Mouse (Mus musculus): ENCODE measurements around the gene Snx8. TPM values are rescaled to one million over a fixed set of nuclear protein-coding genes. Genes with fewer than 3 reads are reported as not detected.

Gene Snx8
- total and polyA plus RNA-seq, 3 experiments, result 10.5 to 15.8 (median 12.0) TPM

- Histone ChIP-seq H3K27ac (peak within 1 kb of the TSS; percentile 99), H3K4me3 (peak within 1 kb of the TSS; percentile 93), H3K9ac (ENCODE audit: low read depth, low read length) (peak within 1 kb of the TSS; percentile 96), H3K36me3 (ENCODE audit: control insufficient read depth, insufficient read depth, low read length) (no peaks in the 10 kb centered on the region), H3K4me1 (ENCODE audit: control insufficient read depth, insufficient read depth, low read length) (peaks cover 6% of the 10 kb centered on the region), H3K79me2 (replicated peaks; ENCODE audit: control insufficient read depth, insufficient read depth, low read length) (peaks cover 10% of the 10 kb centered on the region), H3K27me3 (ENCODE audit: control insufficient read depth, insufficient read depth, low read length) (no peaks in the 10 kb centered on the region)
- DNase-seq, result peak; percentile 92 to 93
- TF ChIP-seq POLR2A (IDR thresholded peaks at IDR 0.05; ENCODE audit: insufficient read depth, low read depth, low read length) (peak; percentile 92), CTCF (IDR thresholded peaks at IDR 0.05) (peak; percentile 29; the same call in 1 of the 2 replicates), EP300 (IDR thresholded peaks at IDR 0.05; ENCODE audit: insufficient read depth, low read depth, low read length) (no peak)
- intact Hi-C loops (cut with DNase I), result loop anchor here (2.0 kb wide), 1 partner anchor 30 kb away; the partner anchor contains the start of gene Snx8
- under 1% methylated on average over 65 of the region's 65 CpGs for WGBS
These were observed 29.7 kb upstream of the Snx8 start, which contains the start of gene Eif3b for GRCm38 (mm10) chr5:140418489-140419441. Eif3b (plus strand) TSS chr5:140419328.

DNA sequence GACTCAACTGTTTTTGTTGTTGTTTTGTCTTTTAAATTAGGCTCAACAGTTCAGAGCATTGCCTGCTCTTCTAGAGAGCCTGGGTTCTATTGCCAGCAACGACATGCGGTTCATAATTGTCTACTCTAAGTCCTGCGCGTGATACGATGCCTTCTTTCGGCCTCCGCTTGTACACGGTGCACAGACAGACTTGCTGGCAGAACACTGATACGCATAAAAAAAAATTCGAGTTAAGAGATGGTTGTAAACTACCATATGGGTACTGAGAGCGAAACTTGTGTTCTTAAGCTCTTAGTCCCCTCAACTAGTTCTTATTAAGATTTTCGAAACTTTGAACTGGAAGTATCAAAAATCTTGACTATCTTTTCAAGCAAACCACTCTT, 29.0 kb upstream of the Snx8 start:
- DNase-seq, result peak in 1 of 2 experiments; percentile 25
- under 1% methylated on average over 12 of the region's 12 CpGs for WGBS
- intact Hi-C loops (cut with DNase I), result loop anchor here (2.0 kb wide), 1 partner anchor 29 kb away; the partner anchor contains the start of gene Snx8

GRCm38 (mm10) chr5:140414647-140415046, 25.6 kb upstream of the Snx8 start:
- H3K27ac ChIP-seq, result no peak overlapping the region
- H3K27me3 ChIP-seq (ENCODE audit: control insufficient read depth, insufficient read depth, low read length), result no peaks in the 10 kb centered on the region
- peaks cover 2% of the 10 kb centered on the region; the same call in 1 of the 2 replicates for H3K4me1 ChIP-seq (ENCODE audit: control insufficient read depth, insufficient read depth, low read length)
- no peak overlapping the region for H3K4me3 ChIP-seq
- WGBS, result 42% methylated on average over 4 of the region's 4 CpGs
- H3K36me3 ChIP-seq (ENCODE audit: control insufficient read depth, insufficient read depth, low read length), result no peaks in the 10 kb centered on the region
- H3K9ac ChIP-seq (ENCODE audit: low read depth, low read length), result no peak overlapping the region
- intact Hi-C loops (cut with DNase I), result loop anchor here (5.0 kb wide), 2 partner anchors 77 to 577 kb away; no protein-coding TSS in a partner anchor
- H3K79me2 ChIP-seq (replicated peaks; ENCODE audit: control insufficient read depth, insufficient read depth, low read length), result peaks cover 2% of the 10 kb centered on the region
- DNase-seq, result no peak
- no peak for TF ChIP-seq POLR2A (IDR thresholded peaks at IDR 0.05; ENCODE audit: insufficient read depth, low read depth, low read length)
- TF ChIP-seq CTCF (IDR thresholded peaks at IDR 0.05), result no peak
- no peak for TF ChIP-seq EP300 (IDR thresholded peaks at IDR 0.05; ENCODE audit: insufficient read depth, low read depth, low read length)

More for the DNA sequence above, 29.0 kb upstream of the Snx8 start:
- H3K27me3 ChIP-seq (ENCODE audit: control insufficient read depth, insufficient read depth, low read length), result no peaks in the 10 kb centered on the region
- H3K27ac ChIP-seq, result peak overlapping the region; percentile 99
- peaks cover 8% of the 10 kb centered on the region for H3K79me2 ChIP-seq (replicated peaks; ENCODE audit: control insufficient read depth, insufficient read depth, low read length)
- H3K4me1 ChIP-seq (ENCODE audit: control insufficient read depth, insufficient read depth, low read length), result peaks cover 6% of the 10 kb centered on the region
- H3K36me3 ChIP-seq (ENCODE audit: control insufficient read depth, insufficient read depth, low read length), result no peaks in the 10 kb centered on the region
- H3K4me3 ChIP-seq, result peak overlapping the region; percentile 93
- TF ChIP-seq CTCF (IDR thresholded peaks at IDR 0.05), result no peak
- H3K9ac ChIP-seq (ENCODE audit: low read depth, low read length), result peak overlapping the region; percentile 91

DNA sequence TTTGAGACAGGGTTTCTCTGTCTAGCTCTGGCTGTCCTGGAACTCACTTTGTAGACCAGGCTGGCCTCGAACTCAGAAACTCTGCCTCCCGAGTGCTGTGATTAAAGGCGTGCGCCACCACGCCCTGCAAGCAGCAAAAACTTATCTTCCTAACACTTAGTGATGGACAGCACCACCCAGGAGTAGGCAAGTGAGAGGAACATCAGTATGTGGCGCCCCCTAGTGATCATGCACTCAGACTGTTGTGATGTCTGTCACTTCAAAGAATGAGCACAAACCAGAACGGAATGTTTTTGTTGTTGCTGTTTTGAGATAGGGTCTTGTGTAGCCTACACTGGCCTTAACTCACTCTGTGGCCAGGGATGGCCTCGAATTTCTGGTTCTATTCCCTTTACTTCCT, 22.3 kb upstream of the Snx8 start:
- Histone ChIP-seq H3K9ac (ENCODE audit: low read depth, low read length) (no peak overlapping the region), H3K36me3 (ENCODE audit: control insufficient read depth, insufficient read depth, low read length) (no peaks in the 10 kb centered on the region), H3K27me3 (ENCODE audit: control insufficient read depth, insufficient read depth, low read length) (no peaks in the 10 kb centered on the region), H3K27ac (no peak overlapping the region), H3K4me3 (no peak overlapping the region), H3K4me1 (ENCODE audit: control insufficient read depth, insufficient read depth, low read length) (no peaks in the 10 kb centered on the region), H3K79me2 (replicated peaks; ENCODE audit: control insufficient read depth, insufficient read depth, low read length) (no peaks in the 10 kb centered on the region)
- intact Hi-C loops (cut with DNase I), result loop anchor here (5.0 kb wide), 2 partner anchors 74 to 574 kb away; no protein-coding TSS in a partner anchor
- TF ChIP-seq EP300 (IDR thresholded peaks at IDR 0.05; ENCODE audit: insufficient read depth, low read depth, low read length) (no peak), POLR2A (IDR thresholded peaks at IDR 0.05; ENCODE audit: insufficient read depth, low read depth, low read length) (no peak), CTCF (IDR thresholded peaks at IDR 0.05) (peak; percentile 71)
- peak; percentile 39 to 63 for DNase-seq
- 22% methylated on average over 8 of the region's 8 CpGs for WGBS

DNA sequence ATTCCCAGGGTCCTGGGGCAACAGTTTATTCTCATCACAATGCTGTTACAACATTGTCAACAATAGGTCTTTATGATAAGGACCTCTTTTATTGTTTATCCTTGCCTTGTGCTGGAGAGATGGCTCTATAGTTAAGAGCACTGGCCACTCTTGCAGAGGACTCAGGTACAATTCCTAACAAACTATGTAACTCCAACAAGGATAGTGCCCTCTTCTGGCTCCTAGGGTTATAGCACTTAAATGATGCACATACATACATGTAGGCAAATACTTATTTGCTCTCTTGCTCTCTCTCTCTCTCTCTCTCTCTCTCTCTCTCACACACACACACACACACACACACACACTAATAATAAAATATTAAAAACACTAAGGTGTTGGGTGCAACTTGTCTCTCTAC, 19.7 kb upstream of the Snx8 start:
- intact Hi-C loops (cut with DNase I), result no loop called here
- Histone ChIP-seq H3K27me3 (ENCODE audit: control insufficient read depth, insufficient read depth, low read length) (no peaks in the 10 kb centered on the region), H3K4me3 (no peak overlapping the region), H3K4me1 (ENCODE audit: control insufficient read depth, insufficient read depth, low read length) (no peaks in the 10 kb centered on the region), H3K27ac (no peak overlapping the region), H3K9ac (ENCODE audit: low read depth, low read length) (no peak overlapping the region), H3K79me2 (replicated peaks; ENCODE audit: control insufficient read depth, insufficient read depth, low read length) (no peaks in the 10 kb centered on the region), H3K36me3 (ENCODE audit: control insufficient read depth, insufficient read depth, low read length) (no peaks in the 10 kb centered on the region)
- DNase-seq, result no peak
- no peak for TF ChIP-seq POLR2A (IDR thresholded peaks at IDR 0.05; ENCODE audit: insufficient read depth, low read depth, low read length)
- no peak for TF ChIP-seq EP300 (IDR thresholded peaks at IDR 0.05; ENCODE audit: insufficient read depth, low read depth, low read length)

DNA sequence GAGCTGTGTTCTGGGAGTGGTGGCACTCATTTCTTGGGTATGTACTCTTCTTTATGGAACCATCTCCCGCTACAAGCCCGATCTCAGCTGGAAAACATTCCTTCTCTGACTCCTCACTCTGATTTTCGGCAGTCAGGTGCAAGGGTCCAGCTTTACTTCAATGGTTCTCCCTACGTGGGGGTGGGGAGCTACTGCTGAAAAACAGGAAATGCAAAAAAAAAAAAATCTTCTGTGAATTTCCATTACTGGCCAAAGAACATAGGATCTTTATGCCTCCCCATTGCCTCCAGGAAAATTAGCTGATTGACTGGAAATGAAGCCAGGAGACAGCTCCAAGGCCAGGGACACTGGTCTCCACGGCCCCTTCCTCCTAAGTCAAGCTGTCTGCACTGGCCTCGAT, 17.6 kb upstream of the Snx8 start:
- no peak overlapping the region for H3K4me3 ChIP-seq
- no peaks in the 10 kb centered on the region for H3K36me3 ChIP-seq (ENCODE audit: control insufficient read depth, insufficient read depth, low read length)
- intact Hi-C loops (cut with DNase I), result no loop called here
- WGBS, result 44% methylated on average over 6 of the region's 6 CpGs
- H3K79me2 ChIP-seq (replicated peaks; ENCODE audit: control insufficient read depth, insufficient read depth, low read length), result no peaks in the 10 kb centered on the region
- TF ChIP-seq CTCF (IDR thresholded peaks at IDR 0.05) (no peak), EP300 (IDR thresholded peaks at IDR 0.05; ENCODE audit: insufficient read depth, low read depth, low read length) (no peak), POLR2A (IDR thresholded peaks at IDR 0.05; ENCODE audit: insufficient read depth, low read depth, low read length) (no peak)
- no peak overlapping the region for H3K27ac ChIP-seq
- no peaks in the 10 kb centered on the region for H3K27me3 ChIP-seq (ENCODE audit: control insufficient read depth, insufficient read depth, low read length)
- no peak overlapping the region for H3K9ac ChIP-seq (ENCODE audit: low read depth, low read length)
- H3K4me1 ChIP-seq (ENCODE audit: control insufficient read depth, insufficient read depth, low read length), result no peaks in the 10 kb centered on the region
- DNase-seq, result no peak
